Mouse (Mus musculus) layer of hippocampus, postnatal 10 days (tissue): ENCODE data around the gene Oit1. TPM values are rescaled to one million over a fixed set of nuclear protein-coding genes. Genes with fewer than 3 reads are reported as not detected.
A peak's percentile ranks its signal among the peaks of the same experiment; 100 is the strongest.

ENCODE experiments used
- DNase-seq, 2 experiments: peaks; one replicate each; pipeline ENCODE4 v3.0.0; 2021; ENCODE audit warnings: low spot score in 2 of 2
- total RNA-seq, 2 experiments: library from RNA; stranded (reverse); gene quantifications; 2 replicates each; pipeline ENCODE4 v1.2.3; 2021

Gene Oit1
- total RNA-seq, 2 experiments from 2014 or later: not detected

GRCm38 (mm10) chr14:8340226-8340625 lies 38.3 kb downstream of the Oit1 start:
- no peak for DNase-seq

DNA sequence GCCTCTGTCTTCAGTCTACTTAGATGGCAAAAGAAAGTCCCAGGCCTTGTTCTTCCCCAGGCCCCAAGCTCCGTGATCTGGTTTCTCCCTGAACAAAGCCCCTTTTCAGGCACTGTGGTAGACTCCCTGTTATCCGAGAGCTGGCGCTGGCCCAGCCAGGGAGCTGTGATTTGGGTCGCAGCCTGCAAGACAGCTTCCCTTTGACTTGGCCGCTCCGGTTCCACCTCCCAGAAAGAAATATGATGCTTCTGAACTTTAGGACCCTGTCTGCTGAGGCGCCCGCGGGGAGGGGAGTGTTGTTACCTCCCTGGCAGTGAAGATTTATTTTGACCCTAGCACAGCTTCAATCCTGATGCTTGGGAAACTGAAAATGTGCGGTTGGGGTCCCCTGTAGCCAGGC lies 42.6 kb downstream of the Oit1 start:
- DNase-seq: peak in 1 of 2 experiments; percentile 48

DNA sequence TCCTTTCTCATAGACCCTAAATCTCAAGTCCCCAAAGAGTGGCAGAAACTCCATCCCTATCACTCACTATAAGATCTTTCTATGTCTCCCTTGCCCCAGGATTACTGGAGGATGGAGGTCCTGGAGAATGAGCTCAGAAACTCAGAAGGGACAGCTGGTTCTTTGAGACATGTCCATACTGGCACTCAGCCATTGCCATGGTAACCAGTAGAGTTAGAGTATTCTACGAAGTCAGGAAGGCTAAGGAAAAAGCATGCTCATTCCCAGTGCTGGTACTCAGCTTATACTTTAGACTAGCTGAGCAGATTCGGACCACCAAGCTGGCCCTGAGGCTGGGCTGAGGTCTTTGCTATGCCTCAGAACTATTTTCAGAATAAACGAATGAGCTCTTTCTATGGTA lies 44.0 kb downstream of the Oit1 start:
- peak; percentile 30 to 44 for DNase-seq

- no peak for DNase-seq
Observed at GRCm38 (mm10) chr14:8332314-8333252, 46.0 kb downstream of the Oit1 start.

DNA sequence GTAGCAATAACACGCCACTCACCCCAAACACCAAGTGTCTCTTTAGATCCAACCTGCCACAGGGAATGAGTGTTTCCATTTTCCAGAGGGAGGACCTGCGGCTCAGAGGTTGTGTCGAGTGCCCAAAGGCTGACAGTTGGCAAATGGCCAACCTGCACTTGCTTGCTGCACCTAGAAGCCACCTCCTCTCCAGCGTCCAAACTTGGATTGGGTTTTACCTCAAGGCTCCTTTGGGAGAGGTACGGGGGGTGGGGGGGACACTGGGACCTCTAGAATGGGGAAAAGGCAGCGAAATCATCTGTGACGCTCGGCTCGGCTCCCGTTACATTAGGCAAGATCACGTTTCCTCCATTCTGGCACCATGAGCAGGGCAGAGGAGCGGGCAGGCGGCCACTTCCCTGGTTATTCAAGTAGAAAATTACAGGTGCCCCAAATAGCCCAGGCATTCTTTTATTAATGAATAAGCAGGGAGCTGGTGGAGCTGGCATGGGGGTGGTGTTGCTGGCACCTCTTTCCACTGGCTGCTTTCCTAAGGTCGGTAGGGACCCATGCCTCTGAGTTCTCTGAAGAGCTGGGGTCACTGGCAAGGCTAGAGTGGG lies 47.1 kb downstream of the Oit1 start:
- DNase-seq: peak in 1 of 2 experiments; percentile 45

- no peak for DNase-seq
Observed at GRCm38 (mm10) chr14:8330390-8330789, 48.2 kb downstream of the Oit1 start.

DNA sequence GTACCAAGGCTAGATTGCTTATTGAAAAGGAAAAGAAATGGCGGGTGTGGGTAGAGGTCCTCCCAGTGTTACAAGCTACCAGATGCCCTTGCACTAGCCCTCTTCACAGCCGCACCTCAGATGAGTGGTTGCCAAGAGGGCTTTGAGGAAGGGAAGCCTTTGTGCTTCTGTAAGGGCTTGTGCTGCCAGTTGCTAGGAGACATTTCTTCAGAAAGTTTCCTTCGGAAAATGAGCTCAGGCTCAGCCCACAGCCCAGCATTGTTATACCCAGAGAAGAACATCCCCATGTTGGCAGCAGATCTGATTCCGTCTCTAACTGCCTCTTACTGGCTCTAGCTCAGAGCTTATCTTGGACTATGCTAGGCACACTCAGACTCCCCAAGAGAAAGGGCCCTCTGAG lies 49.0 kb downstream of the Oit1 start:
- peak in 1 of 2 experiments; percentile 27 for DNase-seq

- DNase-seq: no peak
Observed at GRCm38 (mm10) chr14:8327371-8327770, 51.2 kb downstream of the Oit1 start.

GRCm38 (mm10) chr14:8326961-8327360 lies 51.6 kb downstream of the Oit1 start:
- no peak for DNase-seq

DNA sequence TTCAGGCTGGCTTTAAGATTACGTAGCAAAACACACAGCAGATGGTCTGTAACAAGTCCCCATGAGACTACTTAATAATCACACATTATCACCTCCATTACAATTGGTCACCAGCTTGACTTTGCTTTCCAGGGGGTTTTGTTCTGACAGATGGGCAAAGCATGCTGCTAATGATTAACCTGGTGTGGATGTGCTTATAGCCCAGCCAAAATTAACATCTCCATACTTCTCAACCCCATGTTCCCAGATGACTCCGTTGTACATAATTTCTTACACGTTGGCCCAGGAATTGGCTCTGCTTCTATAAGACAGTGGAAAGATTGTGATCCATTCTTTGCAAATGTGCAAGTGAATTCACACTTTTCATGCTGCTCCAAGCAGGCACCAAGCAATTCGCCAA lies 52.8 kb downstream of the Oit1 start:
- DNase-seq: no peak

- DNase-seq: no peak
Observed at GRCm38 (mm10) chr14:8320528-8320927, 58.0 kb downstream of the Oit1 start.

GRCm38 (mm10) chr14:8317194-8318097 lies 61.1 kb downstream of the Oit1 start, which contains the start of gene Fam107a:
Gene Fam107a (minus strand): TSS chr14:8318023.
- DNase-seq: no peak

DNA sequence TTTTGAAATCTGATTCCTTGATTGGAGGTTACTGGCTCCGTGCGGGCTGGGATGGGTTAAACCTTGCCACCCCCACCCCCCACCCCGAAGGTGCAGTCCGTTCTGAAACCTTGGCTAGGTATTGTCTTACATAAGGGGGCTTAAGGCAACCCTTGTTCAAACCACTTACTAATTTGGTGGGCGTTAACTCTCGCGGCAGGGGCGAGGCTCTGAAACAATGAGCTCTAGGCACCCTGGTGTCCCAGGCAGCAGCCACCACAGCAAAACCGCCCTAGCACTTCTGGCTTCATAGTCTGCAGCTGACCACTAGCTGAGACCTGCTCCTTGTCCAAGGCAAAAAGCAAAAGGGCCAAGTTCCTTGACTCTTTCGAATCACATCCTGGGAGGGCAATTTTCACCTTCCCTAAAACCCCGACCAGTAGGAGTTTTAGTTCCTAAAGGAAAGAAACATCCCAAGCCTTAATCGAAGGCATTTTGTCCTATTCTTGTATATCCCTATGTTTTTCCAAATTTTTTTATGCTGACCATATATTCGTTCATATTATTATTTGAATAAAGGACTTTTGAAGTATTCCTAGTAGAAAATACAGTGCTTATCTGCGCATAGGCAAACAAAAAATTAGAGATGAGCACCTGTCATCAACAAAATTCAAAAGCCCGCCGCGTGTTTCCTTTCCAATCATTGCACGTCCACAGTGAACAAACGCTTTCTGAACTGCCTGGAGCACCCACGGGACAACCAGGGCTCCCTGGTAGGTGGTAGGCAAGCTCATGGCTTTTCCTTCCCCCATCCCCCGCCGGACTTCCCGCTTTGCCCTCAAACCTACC lies 62.0 kb downstream of the Oit1 start:
- no peak for DNase-seq

DNA sequence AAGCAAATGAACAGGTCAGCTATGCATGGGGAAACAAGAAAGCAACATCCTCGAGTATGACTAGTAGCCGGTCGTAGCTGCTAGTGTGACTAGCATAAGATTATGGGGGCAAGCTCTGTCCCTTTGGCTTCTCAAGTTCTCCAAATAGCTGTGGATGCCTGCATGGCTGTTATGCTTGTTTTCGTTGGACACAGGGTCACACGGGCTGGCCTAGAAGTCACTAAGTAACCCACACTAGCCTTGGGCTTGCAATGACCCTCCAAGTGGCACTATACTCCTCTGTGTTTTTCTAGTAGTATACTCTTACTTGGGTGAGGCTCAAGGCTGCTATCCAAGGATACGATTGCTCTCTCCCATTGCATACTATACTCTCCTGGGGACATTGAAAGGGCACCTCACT lies 63.4 kb downstream of the Oit1 start:
- DNase-seq: no peak

GRCm38 (mm10) chr14:8314536-8314935 lies 64.0 kb downstream of the Oit1 start:
- peak in 1 of 2 experiments; percentile 59 for DNase-seq

DNA sequence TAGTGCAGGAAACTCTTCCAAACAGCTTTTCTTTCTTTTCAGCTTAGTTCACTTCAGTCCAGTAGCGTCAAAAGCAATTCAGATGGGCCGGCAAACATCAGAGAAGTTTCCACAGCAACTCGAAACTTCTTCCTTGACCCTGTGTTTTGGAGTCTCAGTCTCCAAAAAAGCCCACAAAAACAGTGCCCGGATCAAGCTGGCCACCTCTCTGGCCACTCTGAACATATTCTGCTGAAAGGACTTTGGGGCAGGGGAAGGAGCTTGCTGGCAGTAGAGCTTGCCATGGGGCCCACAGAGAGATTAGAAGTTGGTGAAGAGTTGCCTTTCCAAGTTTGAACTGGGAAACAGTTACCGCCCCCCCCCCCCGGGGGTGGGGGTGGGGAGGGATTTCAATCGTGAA lies 64.7 kb downstream of the Oit1 start:
- DNase-seq: peak in 1 of 2 experiments; percentile 41

GRCm38 (mm10) chr14:8309621-8310141 lies 68.9 kb downstream of the Oit1 start:
- peak in 1 of 2 experiments; percentile 56 for DNase-seq

GRCm38 (mm10) chr14:8308650-8309049 lies 69.9 kb downstream of the Oit1 start:
- no peak for DNase-seq

- no peak for DNase-seq
Observed at GRCm38 (mm10) chr14:8306884-8307283, 71.7 kb downstream of the Oit1 start.

- DNase-seq: no peak
Observed at GRCm38 (mm10) chr14:8305014-8305413, 73.5 kb downstream of the Oit1 start.
